Mouse (Mus musculus) common myeloid progenitor, adult 5-6 weeks (primary cell): ENCODE measurements around the gene Mef2c. TPM values are rescaled to one million over a fixed set of nuclear protein-coding genes. Genes with fewer than 3 reads are reported as not detected.

ENCODE experiments used
- ATAC-seq: replicated peaks from 2 replicates; pipeline ENCODE4 v1.8.0; 2016; ENCODE audit warnings: low read depth, mild to moderate bottlenecking, moderate TSS enrichment, inconsistent platforms; ENCODE audit not compliant: poor library complexity, severe bottlenecking
- total RNA-seq: library from RNA; stranded (forward); fragments of 200-1000, 187-1606 nt; gene quantifications from 2 replicates; pipeline ENCODE4 v1.2.3, GENCODE M21; 2017

The Mef2c gene
- total RNA-seq = 339 and 380 TPM in 2 replicates

GRCm38 (mm10) chr13:83503919-83504318 lies at the start of gene Mef2c:
Gene Mef2c, plus strand, starts transcription at chr13:83504034.
- ATAC-seq = no peak

GRCm38 (mm10) chr13:83458729-83459128 lies 45.1 kb upstream of the Mef2c start:
- peak; percentile 32; the same call in 1 of the 2 replicates for ATAC-seq

- no peak for ATAC-seq
Observed at GRCm38 (mm10) chr13:83459600-83459999, 44.2 kb upstream of the Mef2c start.

DNA sequence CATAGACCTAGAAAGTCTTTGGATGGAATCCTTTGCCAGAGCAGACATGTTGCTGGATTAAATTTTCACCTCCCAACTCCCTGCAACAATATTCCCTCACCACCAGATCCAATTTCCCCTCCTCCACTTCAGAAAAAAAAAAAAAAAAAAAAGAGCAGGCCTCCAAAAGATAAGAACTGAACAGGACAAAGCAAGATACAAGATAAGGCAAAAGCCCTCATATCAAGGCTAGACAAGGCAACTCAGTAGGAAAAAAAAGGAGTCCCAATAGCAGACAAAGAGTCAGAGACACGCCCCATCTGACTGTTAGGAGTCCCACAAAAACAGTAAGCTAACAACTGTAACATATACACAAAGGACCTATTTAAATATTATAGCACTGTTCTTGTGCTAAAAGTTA lies 43.2 kb upstream of the Mef2c start:
- ATAC-seq = no peak

GRCm38 (mm10) chr13:83461556-83461955 lies 42.3 kb upstream of the Mef2c start:
- ATAC-seq = no peak

GRCm38 (mm10) chr13:83466756-83467155 lies 37.1 kb upstream of the Mef2c start:
- ATAC-seq = no peak

DNA sequence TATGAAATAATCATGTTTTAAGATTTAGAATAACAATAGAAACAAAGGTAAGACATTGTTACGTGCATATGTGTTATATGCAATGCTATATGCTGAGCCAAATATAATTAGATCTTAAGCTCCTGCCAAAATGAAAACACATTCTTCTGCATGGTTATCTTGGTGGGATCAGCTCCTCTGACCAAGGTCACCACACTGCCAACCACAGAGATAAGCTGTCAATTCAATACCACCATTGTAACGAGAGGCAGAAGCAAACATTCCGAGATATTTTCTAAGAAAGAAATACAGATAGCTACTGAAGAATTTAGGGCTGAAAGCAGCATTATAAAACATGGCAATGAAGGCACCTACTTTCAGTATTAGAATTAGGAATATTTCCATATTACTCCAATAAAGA lies 35.0 kb upstream of the Mef2c start:
- peak; percentile 93 for ATAC-seq

GRCm38 (mm10) chr13:83473755-83474154 lies 30.1 kb upstream of the Mef2c start:
- ATAC-seq = 0 out of 2 replicates have a peak, but pooled peaks have one; percentile 32

- no peak for ATAC-seq
Observed at GRCm38 (mm10) chr13:83480388-83480787, 23.4 kb upstream of the Mef2c start.

GRCm38 (mm10) chr13:83481310-83481709 lies 22.5 kb upstream of the Mef2c start:
- ATAC-seq = no peak

DNA sequence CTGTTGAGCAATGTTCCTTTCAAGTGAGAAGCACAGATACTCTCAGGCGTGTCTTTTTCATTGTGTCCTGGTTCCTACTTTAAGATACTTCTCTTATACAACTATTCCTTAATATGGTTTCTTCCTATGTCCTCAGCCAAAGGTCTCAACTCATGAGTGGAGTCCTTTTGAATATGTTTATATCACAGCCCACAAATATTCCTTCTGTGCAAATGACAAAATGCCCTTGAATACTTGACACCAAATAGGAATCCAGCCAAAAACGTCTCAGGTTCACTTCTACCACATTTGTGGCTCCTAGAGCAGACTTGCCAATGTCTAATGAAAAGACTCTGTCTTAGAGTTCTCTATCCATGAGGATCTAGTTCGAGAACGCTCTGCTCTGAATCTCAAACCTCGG lies 21.7 kb upstream of the Mef2c start:
- no peak for ATAC-seq

DNA sequence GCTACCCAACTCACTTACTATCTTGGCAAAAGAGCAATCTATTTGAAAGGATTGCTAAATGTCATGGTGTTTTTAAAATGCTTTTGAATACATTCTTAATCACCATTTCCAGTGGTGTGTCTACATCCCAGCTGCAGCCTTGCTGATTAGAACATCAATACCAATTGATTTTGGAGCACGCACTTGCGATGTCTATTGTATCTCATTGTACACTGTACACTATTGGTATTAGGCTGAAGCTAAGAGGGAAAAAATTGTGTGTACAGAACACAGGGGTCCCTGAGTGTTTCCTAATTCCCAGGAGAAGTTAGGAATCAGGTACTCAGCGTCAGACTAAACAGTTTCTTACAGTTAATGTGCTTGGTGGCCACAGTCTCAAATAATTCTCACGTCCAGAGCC lies 19.6 kb upstream of the Mef2c start:
- ATAC-seq = no peak

- ATAC-seq = no peak
Observed at GRCm38 (mm10) chr13:83484721-83485369, 19.0 kb upstream of the Mef2c start.

DNA sequence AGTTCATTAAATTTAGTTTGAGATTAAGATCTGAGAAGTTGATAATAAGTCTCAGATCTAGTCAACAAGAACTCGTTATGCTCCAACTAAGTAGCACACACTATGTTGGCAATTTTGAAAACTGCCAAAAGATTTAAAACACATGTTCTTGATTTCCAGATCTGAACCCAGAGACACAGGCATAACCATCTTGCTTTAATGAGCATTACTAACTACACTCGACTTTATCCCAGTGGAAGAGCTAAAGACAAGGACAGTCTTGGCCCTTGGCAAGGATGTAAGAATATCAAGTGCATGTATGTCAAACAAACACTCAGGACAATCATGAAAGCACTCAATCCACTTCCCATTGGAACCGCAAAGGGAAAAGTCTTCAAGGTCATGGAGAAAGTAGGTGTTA lies 11.8 kb upstream of the Mef2c start:
- no peak for ATAC-seq

GRCm38 (mm10) chr13:83497708-83498107 lies 6.1 kb upstream of the Mef2c start:
- ATAC-seq = peak; percentile 54

- ATAC-seq = no peak
Observed at GRCm38 (mm10) chr13:83499526-83499925, 4.3 kb upstream of the Mef2c start.

DNA sequence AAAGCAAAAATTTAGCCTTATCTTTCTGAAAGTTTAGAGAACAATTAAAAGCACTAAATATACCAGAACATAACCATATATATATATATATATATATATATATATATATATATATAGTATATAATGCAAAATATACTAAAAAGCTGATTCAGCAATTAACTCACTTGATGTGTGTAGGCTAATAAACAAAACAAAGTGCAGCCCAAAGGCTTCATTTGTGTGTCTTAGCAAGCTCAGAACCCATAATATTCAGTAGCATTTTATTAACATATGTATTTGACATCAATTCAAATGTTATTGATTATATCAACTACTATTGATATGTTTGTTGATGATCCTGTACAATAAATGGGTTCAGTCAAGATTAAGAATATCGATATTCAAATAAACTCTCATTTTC lies 3.9 kb downstream of the Mef2c start:
- no peak for ATAC-seq

DNA sequence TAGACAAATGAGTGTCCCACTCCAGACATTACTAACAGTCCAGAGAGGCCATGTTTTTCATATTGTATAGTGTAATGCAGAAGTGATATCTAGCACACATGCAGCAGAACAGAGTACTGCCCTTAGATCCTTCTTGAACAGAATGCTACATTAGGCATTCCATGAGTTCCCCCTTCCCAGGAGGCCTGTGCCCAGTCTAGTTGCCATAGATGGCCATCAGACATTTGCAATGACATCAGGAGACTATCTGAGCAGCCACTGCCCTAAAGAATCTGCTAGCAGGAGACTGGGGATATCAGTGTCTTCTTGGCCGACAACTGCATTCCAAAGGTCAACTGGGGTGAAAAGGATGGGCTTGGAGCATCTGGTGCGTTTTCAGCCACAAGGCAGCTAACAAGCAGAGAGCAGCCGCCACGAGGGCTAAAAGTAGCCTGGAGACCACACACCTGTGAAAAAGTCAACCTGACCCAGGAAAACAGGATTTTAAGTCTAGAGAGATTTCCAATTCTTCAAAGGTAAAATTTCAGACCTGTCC lies 11.2 kb downstream of the Mef2c start:
- ATAC-seq = no peak

DNA sequence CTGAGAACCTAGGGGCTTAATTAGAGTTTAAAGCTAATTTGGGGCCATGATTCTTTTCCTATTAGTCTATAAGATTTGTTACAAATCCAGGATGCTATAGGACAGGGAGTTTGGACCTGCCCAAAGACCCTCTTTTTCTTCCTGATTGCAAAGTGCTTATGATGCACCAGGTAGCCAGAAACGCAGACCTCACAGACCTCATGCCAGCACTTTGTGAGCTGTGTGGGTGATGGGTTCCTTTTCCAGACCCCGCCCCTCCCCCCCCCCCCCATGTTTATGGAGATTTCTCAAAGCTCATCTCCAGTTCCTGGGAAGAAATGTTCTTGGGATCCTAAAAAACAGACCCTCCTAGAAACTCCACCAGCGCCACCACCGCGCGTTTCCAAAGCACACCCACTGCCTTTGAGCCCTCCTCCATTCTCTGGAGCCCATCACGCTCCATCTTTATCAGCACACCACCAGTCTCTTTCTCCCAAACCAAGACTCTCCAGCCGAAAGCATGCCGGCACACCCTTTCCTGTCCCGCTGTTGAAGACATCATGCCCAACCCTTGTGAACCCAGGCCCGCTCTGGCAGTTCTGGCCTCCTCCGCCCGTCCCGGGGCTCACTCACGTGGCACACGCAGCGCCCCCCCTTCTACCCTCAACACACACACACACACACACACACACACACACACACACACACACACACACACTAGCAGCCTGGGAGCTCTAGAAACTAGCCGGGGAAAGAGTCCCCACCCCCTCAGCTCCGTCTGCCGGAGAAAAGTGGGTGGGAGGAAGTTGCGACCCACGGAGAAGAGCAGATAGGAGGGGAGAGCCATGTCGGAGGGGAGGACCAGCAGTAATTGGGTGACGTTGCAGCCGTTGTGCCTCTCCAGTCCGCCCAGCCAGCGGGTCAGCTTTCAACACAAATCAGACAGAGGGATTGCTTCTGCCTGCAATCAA lies 14.1 kb downstream of the Mef2c start:
- ATAC-seq = peak; percentile 93

- no peak for ATAC-seq
Observed at GRCm38 (mm10) chr13:83520807-83521206, 17.0 kb downstream of the Mef2c start.
